Mouse (Mus musculus) liver, embryonic 13.5 days (tissue): ENCODE measurements around the gene Elovl1. TPM values are rescaled to one million over a fixed set of nuclear protein-coding genes. Genes with fewer than 3 reads are reported as not detected.
A peak's percentile ranks its signal among the peaks of the same experiment; 100 is the strongest.

ENCODE experiments used
- ATAC-seq: fragments of 200-750 bp; cut with Nextera tagmentation; 2 replicates; pipeline ENCODE4 v1.8.0; 2017; ENCODE audit warnings: low read depth, mild to moderate bottlenecking, moderate number of reproducible peaks, moderate library complexity
- DNase-seq: peaks from one replicate; pipeline ENCODE4 v3.0.0; 2022
- H3K27ac ChIP-seq: fragments of 300-500 bp; sonication (generic); 2 replicates; pipeline ENCODE4 v1.5.1; 2015; ENCODE audit warnings: moderate library complexity, mild to moderate bottlenecking, inconsistent platforms
- H3K27me3 ChIP-seq: fragments of 300-500 bp; sonication (generic); 2 replicates; pipeline ENCODE4 v1.6.1; 2015; ENCODE audit warnings: mild to moderate bottlenecking, inconsistent platforms
- H3K36me3 ChIP-seq: fragments of 300-500 bp; sonication (generic); 2 replicates; pipeline ENCODE4 v1.6.1; 2015; ENCODE audit warnings: mild to moderate bottlenecking, inconsistent platforms
- H3K4me1 ChIP-seq: fragments of 300-500 bp; sonication (generic); replicated peaks from 2 replicates; pipeline ENCODE4 v1.6.1; 2015; ENCODE audit warnings: inconsistent platforms
- H3K4me2 ChIP-seq: fragments of 300-500 bp; sonication (generic); 2 replicates; pipeline ENCODE4 v1.6.1; 2015; ENCODE audit warnings: inconsistent platforms, mild to moderate bottlenecking, moderate library complexity
- H3K4me3 ChIP-seq: fragments of 300-500 bp; sonication (generic); replicated peaks from 2 replicates; pipeline ENCODE4 v1.5.1; 2015; ENCODE audit warnings: mild to moderate bottlenecking, inconsistent platforms
- H3K9ac ChIP-seq: fragments of 300-500 bp; sonication (generic); 2 replicates; pipeline ENCODE4 v1.6.1; 2015; ENCODE audit warnings: mild to moderate bottlenecking, inconsistent platforms
- H3K9me3 ChIP-seq: fragments of 300-500 bp; sonication (generic); replicated peaks from 2 replicates; pipeline ENCODE4 v1.6.1; 2016; ENCODE audit warnings: inconsistent platforms
- WGBS: fragments of 180-500 bp; shearing (Covaris S2); methylation state at CpG from one replicate; pipeline ENCODE4 v1.1.7; 2015; ENCODE audit not compliant: insufficient replicate concordance; 5-methylcytosine and 5-hydroxymethylcytosine counted together
- polyA plus RNA-seq: library from polyadenylated mRNA; unstranded; fragments of >200 nt; fragmentation: Nextera tagmentation; extraction: Ambion mirVana; gene quantifications from 2 replicates; pipeline ENCODE4 v1.2.1, GENCODE M21; 2015

The Elovl1 gene
- polyA plus RNA-seq: 106 and 107 TPM in 2 replicates

DNA sequence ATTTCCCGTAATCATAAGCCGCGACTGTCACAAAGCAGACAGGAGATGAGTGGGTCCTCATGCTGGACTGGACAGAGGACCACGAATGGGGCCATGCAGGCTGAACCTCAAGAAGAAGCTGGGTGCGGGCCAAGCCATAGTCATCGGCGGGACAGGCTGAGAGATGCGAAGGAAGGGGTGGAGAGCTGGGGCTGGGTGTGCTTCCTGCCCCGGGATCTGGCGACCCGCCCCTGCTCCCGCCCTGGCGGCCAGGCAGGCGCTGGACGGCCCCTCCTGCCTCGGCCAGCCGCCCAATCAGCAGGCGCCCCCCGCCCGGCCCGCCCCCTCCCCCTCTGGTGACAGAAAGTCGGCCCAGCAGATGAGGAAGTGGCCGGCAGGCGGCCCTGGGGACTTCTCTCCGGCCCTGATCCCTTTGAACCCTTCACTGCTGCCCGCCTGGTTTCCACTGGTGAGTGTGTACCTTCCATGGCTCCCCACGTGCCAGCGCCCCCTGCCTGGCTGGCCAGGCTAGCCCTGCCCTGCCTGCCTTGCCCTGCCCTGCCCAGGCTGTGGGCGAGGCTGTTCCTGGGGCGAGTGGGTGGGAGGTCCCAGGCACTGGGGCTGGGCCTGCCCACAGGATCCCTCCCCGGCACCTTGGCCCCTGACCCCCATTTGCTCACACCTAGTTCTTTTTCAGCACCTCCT is at the start of gene Elovl1:
Gene Elovl1 (plus strand): TSS at position 326 of the 684 bp plus-strand sequence.
- WGBS: 0% methylated on average over 25 of the region's 31 CpGs
- Histone ChIP-seq H3K9me3 (no peaks in the 10 kb centered on the region), H3K27me3 (no peaks in the 10 kb centered on the region), H3K27ac (peak within 1 kb of the TSS; percentile 93), H3K4me3 (peak within 1 kb of the TSS; percentile 78), H3K36me3 (peaks cover 34% of the 10 kb centered on the region), H3K9ac (peak within 1 kb of the TSS; percentile 89), H3K4me2 (peak within 1 kb of the TSS; percentile 98), H3K4me1 (peaks cover 98% of the 10 kb centered on the region)
- DNase-seq: peak; percentile 88
- ATAC-seq: peak; percentile 89

DNA sequence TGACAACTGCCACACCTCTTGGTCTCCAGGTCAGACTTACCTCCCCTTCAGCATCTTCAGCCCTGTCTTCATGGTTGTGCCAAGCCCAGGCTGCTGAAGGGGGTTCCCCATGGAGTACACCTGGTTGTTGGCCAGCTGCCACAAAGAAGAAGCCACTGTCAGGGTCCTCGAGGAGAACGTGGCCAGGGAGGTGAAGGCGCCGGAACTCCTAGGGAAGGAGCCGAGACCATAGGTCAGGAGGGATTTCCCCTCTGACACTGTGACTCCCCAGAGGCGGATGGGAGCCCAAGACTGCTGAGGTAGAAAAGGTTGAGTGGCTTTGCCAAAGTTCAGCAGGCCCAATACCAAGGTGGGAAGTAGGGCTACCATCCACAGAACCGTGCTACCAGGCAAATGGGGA is 44.6 kb upstream of the Elovl1 start:
- H3K36me3 ChIP-seq: peaks cover 95% of the 10 kb centered on the region
- H3K9me3 ChIP-seq: no peaks in the 10 kb centered on the region
- no peak for ATAC-seq
- no peak overlapping the region for H3K4me2 ChIP-seq
- no peak overlapping the region for H3K4me3 ChIP-seq
- 86% methylated on average over 7 of the region's 7 CpGs for WGBS
- no peaks in the 10 kb centered on the region for H3K27me3 ChIP-seq
- H3K27ac ChIP-seq: no peak overlapping the region
- no peak overlapping the region for H3K9ac ChIP-seq
- DNase-seq: no peak
- H3K4me1 ChIP-seq: no peaks in the 10 kb centered on the region

DNA sequence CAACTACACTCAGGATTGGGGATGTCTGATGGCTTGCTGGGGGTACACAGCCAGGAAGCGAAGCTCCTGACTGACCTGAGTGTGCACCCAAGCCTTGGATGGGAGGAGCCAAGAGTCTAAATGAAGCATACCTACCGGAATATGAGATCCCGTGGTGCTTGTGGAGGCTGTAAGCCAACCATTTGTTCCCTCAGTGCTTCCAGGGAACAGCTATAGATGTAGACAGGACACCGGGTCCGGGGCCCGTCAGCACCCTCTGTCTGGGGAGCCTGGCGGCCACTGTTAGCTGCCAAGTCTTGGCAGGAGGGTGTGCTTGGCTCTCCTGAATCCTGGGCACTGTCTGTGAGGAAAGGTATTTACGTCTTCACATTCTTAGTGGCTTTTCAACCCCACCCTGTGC is 40.6 kb upstream of the Elovl1 start:
- 92% methylated on average over 8 of the region's 8 CpGs for WGBS

DNA sequence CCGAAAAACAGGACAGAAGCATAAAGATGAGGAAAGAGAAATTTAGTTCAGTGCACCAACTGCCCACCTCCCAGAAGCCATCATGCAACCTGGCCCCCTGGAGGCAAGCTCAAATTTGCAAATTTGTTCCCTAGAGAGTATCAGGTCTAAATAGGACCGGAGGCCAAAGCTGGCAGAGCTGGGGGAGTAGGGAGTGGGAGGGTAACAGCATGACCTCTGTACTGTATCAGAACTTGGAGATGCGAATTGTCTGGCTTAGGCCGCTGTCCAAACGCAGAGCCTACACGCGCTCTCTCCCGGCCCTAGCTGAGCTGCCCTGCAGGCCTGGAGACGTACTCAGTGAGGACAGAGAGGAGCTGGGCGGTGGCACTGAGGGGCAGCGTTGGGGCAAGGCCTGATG is 37.7 kb upstream of the Elovl1 start:
- Histone ChIP-seq H3K4me1 (no peaks in the 10 kb centered on the region), H3K27ac (no peak overlapping the region), H3K9ac (no peak overlapping the region), H3K36me3 (peaks cover 99% of the 10 kb centered on the region), H3K4me3 (no peak overlapping the region), H3K4me2 (no peak overlapping the region), H3K9me3 (no peaks in the 10 kb centered on the region), H3K27me3 (no peaks in the 10 kb centered on the region)
- ATAC-seq (no peak), DNase-seq (no peak)
- 84% methylated on average over 11 of the region's 11 CpGs for WGBS

More for the DNA sequence above, 40.6 kb upstream of the Elovl1 start:
- H3K4me3 ChIP-seq: no peak overlapping the region
- H3K36me3 ChIP-seq: peaks cover 100% of the 10 kb centered on the region
- H3K27ac ChIP-seq: no peak overlapping the region
- no peaks in the 10 kb centered on the region for H3K27me3 ChIP-seq
- no peaks in the 10 kb centered on the region for H3K9me3 ChIP-seq
- DNase-seq: no peak
- no peak overlapping the region for H3K4me2 ChIP-seq
- H3K9ac ChIP-seq: no peak overlapping the region
- ATAC-seq: no peak
- no peaks in the 10 kb centered on the region for H3K4me1 ChIP-seq

DNA sequence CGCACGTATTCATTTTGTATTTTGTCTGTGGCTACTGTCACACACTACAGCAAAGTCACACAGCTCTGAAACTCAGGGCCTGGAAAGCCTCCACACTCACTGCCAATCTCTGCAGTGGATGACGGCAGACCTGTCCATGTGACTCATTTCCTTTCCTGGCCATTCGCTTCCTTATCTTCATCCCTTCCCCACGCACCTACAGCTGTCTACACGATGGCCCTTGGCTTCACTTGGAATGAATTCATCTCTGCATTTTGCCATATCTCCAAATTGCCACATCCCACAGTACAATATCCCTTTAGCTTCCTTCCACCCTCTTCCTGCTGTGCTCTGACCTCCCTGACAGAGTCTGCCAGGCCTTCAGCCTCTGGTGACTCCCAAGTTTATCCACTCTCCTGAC is 33.4 kb upstream of the Elovl1 start:
- Histone ChIP-seq H3K9me3 (no peaks in the 10 kb centered on the region), H3K4me2 (no peak overlapping the region), H3K27ac (no peak overlapping the region), H3K4me3 (no peak overlapping the region), H3K36me3 (peaks cover 96% of the 10 kb centered on the region), H3K27me3 (no peaks in the 10 kb centered on the region), H3K4me1 (no peaks in the 10 kb centered on the region), H3K9ac (no peak overlapping the region)
- DNase-seq (no peak), ATAC-seq (no peak)
- 69% methylated on average over 6 of the region's 6 CpGs for WGBS

DNA sequence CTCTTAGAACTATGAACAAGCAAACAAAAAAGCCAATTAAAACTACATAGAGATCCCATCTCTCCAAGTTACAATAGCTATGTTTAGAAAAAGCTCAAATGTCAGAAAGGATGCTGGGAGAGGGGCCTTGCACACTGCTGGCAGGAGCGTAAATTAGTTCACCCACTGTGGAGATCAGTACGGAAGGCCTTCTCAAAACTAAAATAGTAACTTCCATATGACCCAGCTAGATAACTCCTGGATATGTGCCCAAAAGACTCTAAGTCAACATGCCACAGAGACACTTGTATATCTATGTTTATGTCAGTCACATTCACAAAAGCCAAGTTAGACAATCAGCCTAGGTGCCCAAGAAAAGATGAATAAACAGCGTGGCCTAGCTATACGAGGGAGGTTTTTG is 32.6 kb upstream of the Elovl1 start:
- H3K4me1 ChIP-seq: no peaks in the 10 kb centered on the region
- no peak overlapping the region for H3K9ac ChIP-seq
- H3K4me2 ChIP-seq: no peak overlapping the region
- no peaks in the 10 kb centered on the region for H3K9me3 ChIP-seq
- H3K36me3 ChIP-seq: peaks cover 96% of the 10 kb centered on the region
- no peak overlapping the region for H3K27ac ChIP-seq
- ATAC-seq (no peak), DNase-seq (no peak)
- 77% methylated on average over 4 of the region's 4 CpGs for WGBS
- H3K4me3 ChIP-seq: no peak overlapping the region
- H3K27me3 ChIP-seq: no peaks in the 10 kb centered on the region

DNA sequence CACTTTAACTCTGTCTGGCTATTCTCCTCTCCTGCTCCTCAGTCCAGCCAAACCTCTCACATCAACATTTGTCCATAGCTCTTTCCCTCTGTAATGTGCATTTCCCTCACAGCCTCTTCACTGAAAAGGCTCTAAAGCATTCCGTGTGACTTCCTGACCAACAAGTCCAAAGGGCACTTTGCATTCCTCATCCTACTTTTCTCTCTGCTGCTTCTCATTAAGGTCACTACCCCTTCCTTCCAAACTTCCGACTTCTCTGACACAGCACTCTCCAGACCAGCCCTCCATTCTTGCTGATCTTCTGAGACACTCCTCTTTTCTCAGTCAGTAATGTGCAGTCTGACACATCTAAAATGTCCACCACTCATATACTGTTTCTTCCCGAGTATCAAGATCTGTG is 31.5 kb upstream of the Elovl1 start:
- DNase-seq (no peak), ATAC-seq (no peak)
- no peak overlapping the region for H3K27ac ChIP-seq
- H3K4me3 ChIP-seq: no peak overlapping the region
- peaks cover under 1% of the 10 kb centered on the region; the same call in 1 of the 2 replicates for H3K4me1 ChIP-seq
- 66% methylated on average over 3 of the region's 3 CpGs for WGBS
- H3K4me2 ChIP-seq: no peak overlapping the region
- no peaks in the 10 kb centered on the region for H3K9me3 ChIP-seq
- H3K9ac ChIP-seq: no peak overlapping the region
- H3K36me3 ChIP-seq: peaks cover 95% of the 10 kb centered on the region
- no peaks in the 10 kb centered on the region for H3K27me3 ChIP-seq

DNA sequence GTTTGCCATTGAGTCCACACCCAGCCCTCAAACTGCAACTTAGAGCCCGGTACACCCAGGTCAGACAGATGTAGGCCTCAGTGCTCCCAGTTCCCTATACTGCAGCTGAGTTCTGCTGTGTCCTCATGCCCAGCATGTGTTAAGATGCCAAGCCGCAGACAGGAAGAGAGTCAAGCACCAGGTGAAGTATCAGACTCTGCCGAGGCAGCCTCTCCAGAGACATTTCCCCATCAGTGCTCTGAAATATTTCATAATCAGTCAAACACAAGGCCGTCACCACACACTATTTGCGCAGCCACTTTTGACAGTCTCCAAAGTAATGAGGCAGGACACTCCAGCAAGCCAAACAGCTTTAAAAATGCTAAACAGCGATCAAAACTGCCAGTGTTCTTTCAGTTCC is 29.5 kb upstream of the Elovl1 start:
- H3K36me3 ChIP-seq: peaks cover 95% of the 10 kb centered on the region
- no peaks in the 10 kb centered on the region for H3K9me3 ChIP-seq
- H3K4me3 ChIP-seq: no peak overlapping the region
- no peak overlapping the region for H3K4me2 ChIP-seq
- no peak overlapping the region for H3K27ac ChIP-seq
- no peak overlapping the region for H3K9ac ChIP-seq
- WGBS: 88% methylated on average over 6 of the region's 6 CpGs
- H3K4me1 ChIP-seq: peaks cover 18% of the 10 kb centered on the region
- DNase-seq: no peak
- H3K27me3 ChIP-seq: no peaks in the 10 kb centered on the region
- no peak for ATAC-seq

DNA sequence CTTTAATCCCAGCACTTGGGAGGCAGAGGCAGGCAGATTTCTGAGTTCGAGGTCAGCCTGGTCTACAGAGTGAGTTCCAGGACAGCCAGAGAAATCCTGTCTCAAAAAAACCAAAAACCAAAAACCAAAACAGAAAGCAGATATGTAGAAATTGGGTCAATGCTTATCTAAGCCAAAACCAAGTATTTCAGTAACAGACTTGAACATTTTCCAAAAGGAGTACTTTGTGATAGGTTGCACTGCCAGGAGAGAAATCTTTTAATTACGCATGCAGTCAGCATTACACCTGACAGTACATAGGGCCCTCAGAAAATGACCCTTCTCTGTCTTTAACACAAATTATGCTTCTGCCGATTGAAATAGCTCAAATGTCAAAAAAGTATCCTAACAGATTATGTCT is 26.5 kb upstream of the Elovl1 start:
- no peak overlapping the region for H3K27ac ChIP-seq
- H3K9me3 ChIP-seq: no peaks in the 10 kb centered on the region
- peaks cover 21% of the 10 kb centered on the region for H3K4me1 ChIP-seq
- DNase-seq: no peak
- no peak overlapping the region for H3K4me3 ChIP-seq
- H3K4me2 ChIP-seq: no peak overlapping the region
- no peak for ATAC-seq
- H3K27me3 ChIP-seq: no peaks in the 10 kb centered on the region
- H3K9ac ChIP-seq: no peak overlapping the region; the same call in 1 of the 2 replicates
- peaks cover 81% of the 10 kb centered on the region for H3K36me3 ChIP-seq
- WGBS: 83% methylated on average over 3 of the region's 3 CpGs

DNA sequence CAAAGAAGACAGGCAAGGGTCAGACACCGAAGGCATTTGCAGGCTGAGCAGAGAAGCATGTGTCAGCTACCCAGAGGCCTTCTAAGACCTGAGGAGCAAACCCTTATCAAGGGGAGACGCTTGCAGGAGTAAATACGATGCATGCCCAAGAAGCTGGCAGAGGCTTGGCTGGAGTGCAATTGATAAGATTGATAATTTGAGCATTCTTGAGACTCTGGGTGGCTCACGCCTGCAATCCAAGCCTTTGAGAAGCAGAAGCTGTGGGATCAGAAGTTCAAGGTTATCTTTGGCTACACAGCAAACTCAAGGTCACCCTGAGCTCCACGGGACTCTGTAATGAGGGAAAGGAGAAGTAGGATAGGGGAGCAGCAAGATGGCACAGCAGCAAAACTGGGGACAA is 26.0 kb upstream of the Elovl1 start:
- no peak overlapping the region for H3K9ac ChIP-seq
- no peak overlapping the region for H3K4me2 ChIP-seq
- H3K36me3 ChIP-seq: peaks cover 76% of the 10 kb centered on the region
- H3K4me1 ChIP-seq: peaks cover 21% of the 10 kb centered on the region
- H3K4me3 ChIP-seq: no peak overlapping the region
- ATAC-seq (peak; percentile 90), DNase-seq (peak; percentile 38)
- no peaks in the 10 kb centered on the region for H3K9me3 ChIP-seq
- peak overlapping the region; percentile 54 for H3K27ac ChIP-seq
- no peaks in the 10 kb centered on the region for H3K27me3 ChIP-seq
- WGBS: 39% methylated on average over 5 of the region's 5 CpGs

DNA sequence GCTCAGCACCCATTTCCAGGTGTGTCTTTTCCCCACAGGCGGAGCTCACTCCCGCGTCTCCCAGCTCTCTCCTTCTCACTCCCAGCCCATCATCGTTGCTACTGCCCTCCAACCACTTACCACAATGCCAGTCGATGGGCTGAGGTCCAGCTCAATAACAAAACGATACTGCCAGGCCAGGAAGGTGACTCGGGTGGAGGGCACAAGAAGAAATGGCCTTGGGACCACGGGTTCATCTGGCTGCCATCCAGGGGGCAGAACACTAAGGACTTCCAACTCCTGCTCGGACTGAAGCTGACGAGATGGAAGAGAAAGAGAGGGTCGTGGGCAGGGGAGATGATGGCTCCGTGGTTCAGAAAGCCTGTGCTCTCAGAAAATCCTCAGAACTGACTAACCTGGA is 25.2 kb upstream of the Elovl1 start:
- ATAC-seq: no peak
- Histone ChIP-seq H3K4me1 (peaks cover 29% of the 10 kb centered on the region), H3K27ac (peak overlapping the region; percentile 54; the same call in 1 of the 2 replicates), H3K9ac (no peak overlapping the region), H3K4me2 (no peak overlapping the region), H3K4me3 (no peak overlapping the region), H3K9me3 (no peaks in the 10 kb centered on the region), H3K36me3 (peaks cover 68% of the 10 kb centered on the region), H3K27me3 (no peaks in the 10 kb centered on the region)
- WGBS: 90% methylated on average over 12 of the region's 12 CpGs
- no peak for DNase-seq
